Mouse (Mus musculus): ENCODE data around the gene Ppp1r9a.

DNA sequence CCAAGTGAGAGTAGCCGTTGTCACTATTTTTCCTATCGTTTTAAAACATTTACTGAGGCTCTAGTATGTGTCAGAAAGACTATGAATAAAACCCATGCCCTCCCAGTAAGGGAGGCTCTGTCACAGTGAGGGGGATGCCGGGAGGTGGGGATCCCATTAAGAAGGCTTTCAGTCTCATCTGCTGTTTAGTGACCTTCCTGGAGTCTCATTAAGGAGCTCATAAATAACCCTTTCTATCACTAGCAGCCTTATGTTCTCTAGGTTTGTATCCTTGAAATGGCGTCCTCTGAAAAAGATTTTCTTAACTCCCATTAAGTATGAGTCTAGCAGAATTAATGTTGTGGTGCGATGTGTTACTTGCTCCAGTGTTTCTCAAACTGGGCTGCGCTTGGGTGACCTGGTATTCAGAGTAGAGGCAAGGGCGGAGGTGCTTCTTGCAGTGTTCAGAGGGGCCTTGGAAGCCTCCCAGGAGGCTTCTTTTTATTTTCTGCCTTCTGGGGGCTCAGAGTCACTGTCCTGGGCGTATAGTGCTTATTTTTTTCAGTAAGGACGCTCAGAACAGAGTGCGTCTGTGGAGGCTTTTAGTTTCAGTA lies 7.4 kb downstream of the Ppp1r9a start:
- TF ChIP-seq CTCF (IDR thresholded peaks at IDR 0.05; ENCODE audit: control insufficient read depth, insufficient read depth, low read length) (no peak), POLR2A (IDR thresholded peaks at IDR 0.05; ENCODE audit: borderline replicate concordance, control insufficient read depth, low read depth, low read length) (no peak)
